Mouse (Mus musculus) megakaryocyte, embryonic 14.5 days (primary cell): Measurements from ENCODE around the gene Ggt7.

Experiments
- FLI1 ChIP-seq: IDR thresholded peaks from 2 replicates; pipeline ENCODE4 v1.6.1; 2012; ENCODE audit warnings: low read length, inconsistent platforms, mixed read lengths
- GATA1 ChIP-seq: IDR thresholded peaks from 3 replicates; pipeline ENCODE4 v1.6.1; 2012; ENCODE audit warnings: mixed read lengths, low read length, inconsistent platforms, borderline replicate concordance

DNA sequence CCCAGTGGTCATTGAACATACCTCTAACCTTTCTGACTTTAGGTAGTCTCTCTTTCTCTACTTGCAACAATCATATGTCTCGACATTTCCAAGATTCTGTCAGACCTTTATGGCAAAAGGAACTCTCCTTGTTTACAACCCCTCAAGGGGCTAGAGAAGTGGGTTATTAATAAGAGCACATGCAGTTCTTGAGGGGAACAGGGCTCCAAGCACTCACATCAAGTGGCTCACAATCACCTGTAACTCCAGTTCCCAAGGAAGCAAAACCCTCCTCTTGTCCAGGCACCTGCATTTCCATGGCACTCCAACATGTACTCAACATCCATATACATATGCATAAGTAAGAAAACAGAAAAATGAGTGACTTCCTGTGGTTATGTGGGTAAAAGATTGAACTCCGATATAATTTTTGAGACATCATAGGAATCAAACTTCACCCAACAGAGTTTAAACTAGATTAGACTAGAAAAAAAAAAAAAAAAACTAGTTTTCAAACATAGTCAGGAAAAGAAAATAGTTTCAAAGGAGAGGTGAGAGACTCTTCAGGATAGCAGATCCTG is 36.5 kb upstream of the Ggt7 start:
- TF ChIP-seq GATA1 = no peak
- TF ChIP-seq FLI1 = no peak
